Mouse (Mus musculus): ENCODE measurements around the gene Fgf12.

Gene Fgf12

DNA sequence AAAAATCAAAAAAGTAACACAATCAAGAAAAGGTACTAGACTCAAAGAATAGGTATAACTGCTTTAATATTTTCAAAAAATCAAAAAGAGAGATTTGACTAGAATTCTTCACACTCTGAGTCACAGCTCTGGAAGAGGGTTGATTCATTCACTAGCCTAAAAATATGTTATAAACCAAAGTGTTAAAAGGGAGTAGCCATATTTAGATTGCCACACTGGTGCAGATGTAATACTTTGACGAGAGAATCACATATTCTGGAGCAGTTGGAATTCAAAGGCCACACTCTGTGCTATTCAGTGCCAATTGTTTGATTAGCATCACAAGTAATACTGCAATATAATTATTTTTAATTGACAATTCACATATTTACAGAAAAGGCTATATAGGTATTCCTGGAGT is 416.2 kb downstream of the Fgf12 start:
- no peak for DNase-seq (ENCODE audit: low read depth, low spot score)

DNA sequence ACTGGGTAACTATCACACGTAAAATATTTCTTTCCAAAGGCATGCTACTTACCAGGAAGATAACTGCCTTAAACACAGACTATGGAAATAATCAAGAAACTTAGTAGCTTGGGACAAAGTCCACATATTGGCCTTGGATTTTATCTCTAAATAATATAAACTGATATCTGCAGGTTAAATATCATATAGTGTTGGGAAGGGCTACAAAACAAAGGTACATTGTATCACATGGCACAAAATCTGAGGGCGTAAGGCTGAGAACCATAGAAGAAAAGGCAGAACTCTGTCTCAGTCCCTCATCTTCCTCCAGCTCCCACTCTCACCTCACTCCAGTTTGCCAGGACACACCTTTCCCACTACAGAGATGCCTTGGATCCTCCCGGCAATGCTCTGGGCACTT is 417.8 kb downstream of the Fgf12 start:
- no peak for DNase-seq (ENCODE audit: low read depth, low spot score)

DNA sequence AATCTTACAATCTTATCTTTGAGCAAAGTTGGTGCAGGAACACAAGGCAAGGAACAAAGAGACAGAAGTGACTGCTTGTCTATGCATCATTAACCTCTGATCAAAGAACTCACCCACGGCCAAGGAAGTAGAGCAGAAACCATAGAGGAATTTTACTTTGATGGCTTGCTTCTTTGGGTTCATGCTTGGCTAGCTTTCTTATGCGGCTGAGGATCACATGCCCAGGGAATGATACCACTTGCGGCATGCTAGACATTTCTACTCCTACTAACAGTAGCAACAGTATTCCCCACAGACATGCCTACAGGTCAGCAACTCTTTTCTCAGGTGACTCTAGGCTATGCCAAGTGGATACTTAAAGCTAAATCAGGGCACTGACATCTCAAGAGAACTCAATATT is 429.3 kb downstream of the Fgf12 start:
- DNase-seq (ENCODE audit: low read depth, low spot score): no peak

DNA sequence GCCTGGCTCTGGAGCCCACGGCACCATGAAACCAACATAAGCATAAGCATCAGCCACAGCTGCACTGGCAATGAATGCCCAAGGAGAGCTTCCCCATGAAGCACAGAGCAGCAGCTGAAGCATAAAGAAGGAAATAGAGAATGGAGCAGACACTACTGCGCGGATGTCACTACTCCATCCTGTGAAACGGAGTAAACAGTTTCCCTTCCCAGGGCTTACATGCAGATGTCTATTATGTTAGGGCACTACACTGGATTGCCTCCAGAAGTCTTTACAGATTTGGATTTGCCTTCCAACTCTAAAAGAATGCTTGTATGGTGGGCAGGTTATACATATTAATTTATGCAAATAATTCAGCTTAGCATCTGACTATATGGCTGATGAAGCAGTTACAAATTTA is 441.2 kb downstream of the Fgf12 start:
- no peak for DNase-seq (ENCODE audit: low read depth, low spot score)

DNA sequence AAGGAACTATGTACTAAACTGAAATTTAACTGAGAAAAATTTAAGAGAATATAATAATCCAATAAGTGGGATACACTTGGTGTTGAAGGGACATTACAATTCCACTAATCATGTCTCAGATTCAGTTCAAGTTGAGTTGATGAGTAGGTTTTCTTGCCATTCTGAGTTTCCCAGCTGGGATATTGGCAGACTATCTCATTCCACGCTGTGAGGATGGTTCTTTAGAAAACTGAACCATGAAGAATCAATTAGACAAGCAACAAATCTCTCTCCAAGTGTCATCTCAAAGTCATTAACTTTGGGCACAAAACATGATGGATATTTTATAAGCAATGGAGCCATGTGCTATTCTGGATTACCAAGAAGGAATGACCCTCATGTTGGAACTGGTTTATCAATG is 449.0 kb downstream of the Fgf12 start:
- no peak for DNase-seq (ENCODE audit: low read depth, low spot score)

DNA sequence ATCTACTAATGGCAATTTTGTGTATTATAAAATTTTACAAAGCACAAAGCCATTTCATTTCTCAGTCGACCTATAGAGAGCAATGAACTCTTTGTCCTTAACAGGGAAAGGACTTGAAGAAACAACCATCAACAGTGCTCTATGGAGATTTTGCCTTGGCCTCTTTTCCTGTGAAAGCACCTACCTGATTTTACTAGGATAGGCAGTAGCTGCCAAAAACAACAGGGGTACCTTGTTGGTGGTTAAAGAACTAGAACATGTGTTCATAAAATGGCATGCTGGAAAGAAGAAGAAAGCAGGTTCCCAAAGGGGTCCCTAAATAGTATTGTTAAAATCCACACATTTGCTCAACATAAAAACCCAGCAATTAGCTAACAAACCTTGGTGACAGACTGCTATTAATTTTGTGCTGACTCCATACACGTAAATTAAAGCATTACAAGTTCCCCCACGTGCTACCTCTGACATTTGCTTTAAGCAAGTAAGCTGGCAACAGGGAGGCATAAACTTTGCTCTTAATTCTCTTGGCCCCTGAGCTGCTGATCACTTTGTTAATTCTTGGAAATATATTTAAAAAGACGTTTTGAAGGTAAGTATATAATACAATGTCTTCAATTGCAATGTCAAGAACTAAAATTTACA is 463.1 kb downstream of the Fgf12 start:
- no peak for DNase-seq (ENCODE audit: low read depth, low spot score)

DNA sequence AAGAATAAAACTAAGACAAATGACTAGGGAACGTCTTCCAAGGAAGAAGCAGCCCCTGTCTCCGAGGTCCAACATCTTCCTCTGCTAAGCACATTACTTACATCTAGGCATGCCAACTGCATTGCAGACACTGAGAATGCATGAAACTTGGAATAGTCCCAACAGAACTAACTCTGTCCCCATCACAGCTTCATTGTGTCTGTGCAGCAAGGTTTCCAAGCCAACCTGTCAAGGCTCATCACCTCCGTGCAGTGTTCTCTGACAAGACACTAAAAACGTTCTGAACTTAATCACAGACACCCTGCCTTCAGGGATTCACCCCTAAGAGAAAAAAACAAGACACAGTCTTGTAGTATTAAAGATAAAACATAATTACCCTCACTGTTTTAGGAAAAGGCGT is 495.0 kb downstream of the Fgf12 start:
- no peak for DNase-seq (ENCODE audit: low read depth, low spot score)

DNA sequence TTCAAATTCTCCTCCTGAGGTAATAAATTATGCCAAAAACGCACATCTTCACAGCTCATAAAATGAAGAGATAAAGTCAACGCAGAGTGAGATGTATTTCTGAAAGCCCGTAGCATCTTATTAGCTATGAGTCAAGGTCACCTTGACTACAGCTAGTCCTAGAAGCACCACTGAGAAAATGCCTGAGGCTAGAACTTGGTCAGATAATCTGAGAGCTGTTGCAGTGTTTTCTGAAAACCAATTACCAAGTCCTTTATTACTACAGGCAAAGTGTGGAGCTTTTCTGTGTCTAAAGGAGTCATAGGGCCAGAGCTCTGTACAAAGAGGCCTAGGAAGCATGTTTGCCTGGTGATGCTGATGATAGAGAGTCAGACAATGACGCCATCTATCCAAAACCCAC is 498.6 kb downstream of the Fgf12 start:
- DNase-seq (ENCODE audit: low read depth, low spot score): no peak

DNA sequence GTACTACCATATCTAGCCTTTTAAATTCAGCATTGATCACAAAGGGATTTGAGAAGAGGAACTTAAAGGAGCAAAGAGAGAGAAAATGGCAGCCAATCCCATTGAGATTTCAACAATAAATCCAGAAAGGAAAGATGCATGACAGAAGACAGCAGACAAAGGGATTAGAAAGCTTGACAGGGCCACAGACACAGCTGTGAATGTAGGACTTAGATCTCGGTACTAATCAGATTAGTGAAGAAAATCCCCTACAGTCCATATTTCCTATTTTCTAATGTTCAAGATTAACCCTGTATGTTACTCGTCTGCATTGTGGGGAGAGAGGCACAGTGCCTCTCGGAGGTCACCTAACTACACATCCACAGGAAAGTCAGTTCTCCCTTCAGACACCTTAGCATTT is 500.9 kb downstream of the Fgf12 start:
- DNase-seq (ENCODE audit: low read depth, low spot score): no peak

DNA sequence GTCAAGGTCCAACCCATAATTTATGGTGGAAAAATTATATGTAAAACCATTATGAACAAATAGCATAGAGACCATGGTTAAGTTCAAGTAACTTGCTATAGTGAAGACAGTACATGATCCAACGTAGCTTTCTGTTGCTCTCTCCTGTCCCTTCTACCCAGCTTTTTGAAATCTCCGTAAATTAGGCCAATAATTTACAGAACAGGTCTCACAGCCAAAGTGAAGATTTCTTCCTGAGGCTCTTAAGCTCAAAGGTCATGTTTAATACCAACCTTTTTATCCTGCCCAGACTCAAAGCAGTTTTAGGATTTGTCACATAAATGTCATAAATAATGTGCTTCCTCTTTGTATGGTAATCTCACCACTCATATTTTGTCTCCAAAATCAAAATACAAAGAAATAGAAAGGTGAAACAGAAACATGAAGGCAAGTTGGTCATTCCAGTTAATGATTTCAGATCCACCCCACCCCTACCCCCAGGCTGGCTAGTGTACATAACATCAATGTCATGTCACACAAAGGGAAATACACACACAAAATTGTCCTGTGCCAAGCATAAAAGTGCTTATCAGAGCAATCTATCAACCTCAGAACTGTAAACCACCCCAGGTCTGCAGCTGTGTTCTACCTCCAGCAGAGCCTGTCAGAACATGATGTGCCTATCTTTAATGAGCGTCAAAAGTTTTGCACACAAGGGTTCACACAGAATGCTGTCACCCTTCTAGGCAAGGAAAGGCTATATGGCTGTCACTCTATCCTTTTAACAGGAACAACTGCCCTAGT is 509.8 kb downstream of the Fgf12 start:
- no peak for DNase-seq (ENCODE audit: low read depth, low spot score)

DNA sequence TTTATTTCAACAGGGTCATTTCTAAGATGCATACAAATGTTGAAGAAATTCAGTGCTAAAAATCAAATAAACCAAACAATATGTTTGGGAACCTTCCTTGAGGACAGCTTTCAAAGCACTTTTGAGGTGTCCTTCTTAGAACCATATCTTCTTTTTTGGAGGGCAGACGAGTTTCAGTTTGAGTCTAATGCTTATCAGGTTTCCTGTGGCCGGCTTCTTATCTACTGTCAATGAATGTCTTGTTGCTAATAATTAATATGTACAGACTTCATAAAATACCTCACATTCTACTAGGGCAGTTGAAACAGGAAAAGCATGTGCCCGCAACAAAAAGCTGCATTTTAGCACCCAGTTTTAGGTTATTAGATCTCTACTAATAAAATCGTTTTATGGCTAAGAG is 513.5 kb downstream of the Fgf12 start:
- no peak for DNase-seq (ENCODE audit: low read depth, low spot score)

DNA sequence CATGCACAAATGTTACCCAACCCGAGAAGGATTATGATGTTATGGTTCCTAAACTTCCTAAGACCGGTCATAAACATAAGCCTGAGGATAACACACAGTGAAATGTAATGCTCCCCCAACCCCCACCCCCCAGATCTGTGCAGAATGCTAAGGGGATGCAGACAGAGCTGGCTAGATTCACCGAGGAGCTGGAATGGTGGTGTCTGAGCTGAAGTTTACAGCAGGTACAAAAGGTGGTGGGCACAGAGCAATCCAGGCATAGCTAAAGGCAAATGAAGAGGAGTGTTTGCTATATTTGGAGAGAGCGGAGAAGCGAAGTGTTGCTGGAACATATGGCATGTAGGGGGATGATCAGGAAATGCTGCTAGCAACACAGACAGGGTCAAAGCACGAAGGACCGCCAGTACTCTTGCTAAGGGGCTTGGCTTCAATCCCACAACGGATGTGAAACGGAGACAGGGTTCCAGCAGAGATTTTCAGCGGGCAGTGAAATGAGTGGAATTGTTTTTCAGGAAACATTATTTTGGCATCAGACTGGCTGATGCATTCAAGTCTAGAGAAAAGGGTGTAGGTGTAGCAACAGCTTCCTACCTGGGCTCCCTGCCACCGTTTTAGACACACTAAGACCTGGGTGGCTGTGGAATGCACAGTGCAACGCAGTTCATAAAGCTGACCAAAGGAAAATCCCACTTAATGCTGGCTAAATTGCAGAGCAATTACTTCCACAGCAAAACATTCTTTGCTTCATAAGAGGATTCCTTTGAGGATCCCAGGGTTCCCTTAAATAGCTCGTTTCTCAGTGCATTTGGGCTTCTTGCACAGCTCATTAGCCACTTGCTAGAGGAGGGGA is 514.6 kb downstream of the Fgf12 start:
- DNase-seq (ENCODE audit: low read depth, low spot score): no peak

DNA sequence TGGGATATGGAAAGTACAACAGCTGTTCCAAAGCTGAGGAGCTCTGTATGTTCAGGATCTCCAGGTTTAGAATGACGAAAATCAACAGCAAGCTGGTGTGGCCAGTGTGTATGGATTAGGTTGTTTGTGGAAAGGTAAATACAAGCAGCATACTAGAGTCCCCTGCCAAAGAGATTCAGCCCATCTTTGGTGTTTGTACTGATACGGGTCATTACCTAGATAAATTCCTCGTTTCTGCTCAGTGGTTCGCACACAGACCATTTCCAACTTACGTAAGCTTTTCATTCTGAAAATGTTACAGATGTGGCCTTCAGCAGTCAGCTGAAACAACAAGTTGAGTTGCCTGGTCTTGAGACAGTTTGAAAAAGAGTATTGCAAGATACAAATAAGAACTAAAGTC is 536.9 kb downstream of the Fgf12 start:
- no peak for DNase-seq (ENCODE audit: low read depth, low spot score)

DNA sequence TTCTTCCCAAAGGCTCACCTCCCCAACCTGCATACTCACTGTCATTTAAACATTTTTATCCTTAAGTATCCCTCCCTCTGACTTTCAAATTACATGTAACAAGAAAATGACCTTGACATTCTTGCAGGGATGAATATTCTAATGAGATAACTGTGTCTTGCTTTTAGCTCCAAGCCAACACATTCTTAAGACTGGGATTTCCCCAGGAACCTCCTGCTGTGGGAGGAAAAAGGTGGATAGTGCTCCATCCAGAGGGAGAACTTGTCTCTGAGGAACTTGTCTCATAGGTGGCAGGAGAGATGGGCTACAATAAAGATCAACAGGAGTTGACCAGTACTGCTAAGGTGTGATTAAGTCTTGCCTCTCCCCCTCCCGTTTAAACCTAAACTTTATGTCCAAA is 540.5 kb downstream of the Fgf12 start:
- peak; percentile 82 for DNase-seq (ENCODE audit: low read depth, low spot score)

DNA sequence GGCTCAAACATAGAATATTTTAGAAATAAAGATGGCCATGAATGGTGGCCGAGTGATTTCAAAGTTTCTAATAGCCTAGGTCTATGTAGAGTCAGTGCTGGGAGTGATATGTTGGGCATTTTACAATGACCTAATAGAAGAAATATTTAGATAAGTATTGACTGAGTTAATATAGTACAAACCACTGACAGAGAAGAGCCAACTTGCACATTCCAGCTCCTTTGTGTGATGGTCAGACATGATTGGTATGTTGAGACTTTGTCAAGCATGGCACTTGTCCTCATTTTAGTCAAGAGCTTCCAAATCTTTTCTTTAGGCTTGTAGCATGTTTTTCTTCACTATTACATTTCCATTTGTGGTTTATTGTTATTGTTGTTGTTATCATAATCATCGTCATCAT is 596.4 kb downstream of the Fgf12 start:
- DNase-seq (ENCODE audit: low read depth, low spot score): no peak

DNA sequence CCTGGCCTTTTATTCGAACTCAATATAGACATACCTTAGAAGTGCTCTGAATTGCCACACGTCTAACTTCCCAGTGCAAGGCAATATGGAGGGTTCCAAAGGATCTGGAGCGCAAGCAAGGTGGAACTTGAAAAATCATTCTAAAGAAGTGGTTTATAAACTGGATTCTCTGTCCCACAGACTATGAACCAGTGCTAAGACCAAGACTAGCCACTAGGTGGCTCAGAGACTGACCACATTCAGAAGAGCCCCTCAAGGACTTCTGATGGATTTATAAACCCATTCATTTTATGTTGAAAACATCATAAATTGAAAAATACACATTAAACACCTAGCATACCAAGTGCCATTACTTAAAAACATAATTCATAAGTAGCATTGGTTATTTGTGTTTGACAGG is 611.9 kb downstream of the Fgf12 start:
- peak; percentile 35 for DNase-seq (ENCODE audit: low read depth, low spot score)

DNA sequence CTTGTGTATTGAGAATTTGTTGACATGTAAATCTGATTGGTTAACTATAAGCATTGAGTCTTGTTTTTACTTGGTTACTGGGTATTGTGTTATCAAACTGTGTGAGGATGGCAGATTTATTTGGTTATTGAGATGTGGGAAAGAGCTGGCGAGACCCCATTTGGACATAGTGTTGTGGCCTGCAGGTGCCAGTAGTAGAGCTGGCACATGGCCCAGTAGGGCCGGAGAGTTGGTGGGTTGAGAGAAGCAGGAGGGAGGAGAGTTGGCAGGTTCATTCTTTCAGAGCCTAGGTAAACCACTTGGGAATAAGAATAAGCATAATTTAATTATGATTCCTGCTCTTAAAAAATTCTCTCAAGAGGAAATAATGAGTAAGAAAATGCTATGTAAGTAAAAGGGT is 625.9 kb downstream of the Fgf12 start:
- DNase-seq (ENCODE audit: low read depth, low spot score): no peak
